Mouse (Mus musculus): ENCODE results near the gene Ldlrad3.

The Ldlrad3 gene

DNA sequence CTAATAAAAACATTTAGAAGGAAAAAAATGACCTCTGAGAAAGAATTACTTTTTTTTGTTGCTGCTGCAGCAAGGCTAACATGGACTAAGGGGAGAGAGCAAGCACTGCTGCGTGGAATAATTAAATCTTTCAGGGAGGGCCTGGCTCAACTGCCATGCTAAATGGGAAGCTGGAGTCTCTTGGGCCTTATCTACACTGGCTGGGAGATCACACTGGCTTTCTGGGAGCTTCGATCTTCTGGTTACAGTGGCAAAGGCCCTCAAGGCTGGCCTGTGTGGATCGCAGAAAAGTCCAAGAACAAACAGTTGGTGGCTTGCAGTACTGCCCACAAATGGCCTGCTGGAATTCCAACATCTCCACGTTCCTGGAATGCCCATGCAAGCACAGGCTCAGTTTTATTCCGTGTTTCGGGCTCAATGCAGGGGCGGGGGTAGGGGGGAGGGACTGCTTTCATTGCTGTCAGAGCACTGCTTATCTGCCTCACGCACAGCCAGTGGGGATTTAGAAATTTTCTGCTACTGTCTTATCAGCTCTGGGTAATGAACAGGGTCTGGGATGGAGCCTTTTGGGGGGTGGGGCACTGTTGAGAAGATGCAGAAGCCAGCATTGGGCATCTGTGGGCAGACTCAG, 180.7 kb downstream of the Ldlrad3 start:
- no peak for DNase-seq (ENCODE audit: extremely low read depth, low read depth, low spot score)

DNA sequence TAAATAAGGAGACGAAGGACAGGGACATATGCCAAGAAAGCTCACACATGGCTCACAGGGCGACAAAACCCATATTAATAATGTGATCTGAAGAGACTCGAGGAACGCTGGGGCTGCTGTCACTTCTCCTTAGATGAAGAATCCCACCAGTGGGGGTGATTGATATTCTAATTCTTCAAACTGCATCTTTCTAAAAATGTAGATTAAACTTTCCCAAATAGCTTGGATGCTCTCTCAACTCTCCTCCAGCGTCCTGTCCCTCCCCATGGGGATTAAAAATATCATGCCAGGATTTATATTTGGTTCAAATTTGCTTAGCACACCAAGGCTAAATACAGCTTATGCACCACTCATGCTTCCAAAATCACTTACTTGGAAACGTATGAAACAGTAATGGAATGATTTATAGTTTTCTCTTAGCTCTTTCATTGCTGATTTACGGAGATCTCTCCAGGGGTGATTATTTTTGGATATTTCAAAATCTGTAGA, 182.4 kb downstream of the Ldlrad3 start:
- no peak for DNase-seq (ENCODE audit: extremely low read depth, low read depth, low spot score)

DNA sequence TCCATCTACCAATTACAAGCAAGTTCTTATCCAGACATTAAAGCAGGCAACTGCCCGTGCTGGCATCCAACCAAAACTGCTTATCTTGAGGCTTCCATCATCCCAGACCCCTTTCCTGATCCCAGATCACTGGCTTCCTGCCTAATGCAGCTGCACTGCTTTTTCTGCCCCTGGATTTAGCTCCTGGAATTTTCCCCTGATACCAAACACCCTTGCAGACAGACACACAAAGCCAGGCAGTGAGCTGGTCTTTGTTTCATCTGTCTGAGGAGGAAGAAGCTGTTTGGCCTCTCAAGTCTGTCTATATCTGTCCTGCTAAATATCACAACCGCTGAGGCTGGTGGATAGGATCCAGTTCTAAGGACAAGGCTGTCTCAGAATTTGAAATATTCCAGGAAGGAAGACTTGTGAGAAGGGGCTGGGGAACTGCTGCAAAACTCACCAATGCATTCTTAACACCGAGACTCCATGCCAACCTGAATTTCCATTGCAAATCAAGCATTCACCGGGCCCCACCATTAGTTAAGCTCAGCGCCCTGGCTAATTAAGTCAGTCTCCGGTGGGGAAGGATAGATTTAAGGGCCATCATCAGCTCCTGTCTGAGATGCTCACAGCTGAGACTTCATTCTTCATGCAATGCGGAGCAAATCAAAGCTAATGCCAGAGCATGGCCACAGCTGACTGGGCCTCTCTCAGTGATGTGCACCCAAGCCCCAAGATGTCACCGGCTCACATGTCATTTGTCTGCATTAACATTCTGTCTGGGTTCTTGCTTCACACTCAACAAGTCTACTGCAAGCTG, 183.0 kb downstream of the Ldlrad3 start:
- no peak for DNase-seq (ENCODE audit: extremely low read depth, low read depth, low spot score)

DNA sequence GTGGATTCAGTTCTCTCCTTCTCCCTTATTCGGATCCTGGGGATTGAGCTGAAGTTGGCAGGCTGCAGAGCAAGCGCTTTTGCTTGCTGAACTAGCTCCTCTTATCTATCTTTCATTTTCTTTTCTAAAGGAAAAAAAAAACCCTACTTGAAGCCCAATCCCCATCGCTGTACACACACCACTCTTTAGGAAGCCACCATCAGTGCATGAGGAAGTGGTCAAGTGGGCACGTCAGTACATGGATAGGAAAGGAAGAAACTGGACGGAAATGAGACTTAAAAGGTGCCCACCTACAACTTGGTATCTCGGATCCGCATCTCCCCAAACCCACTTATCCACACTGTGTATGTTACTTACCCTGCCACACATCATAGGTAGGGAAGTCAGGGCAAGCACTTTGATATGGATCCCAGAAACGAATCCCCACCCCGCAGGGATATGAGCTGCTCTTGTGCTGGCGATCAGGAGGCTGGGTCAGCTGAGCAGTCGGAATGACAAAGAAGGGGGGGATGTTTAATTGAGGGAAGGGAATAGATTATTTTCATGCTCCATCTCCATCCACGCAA, 183.7 kb downstream of the Ldlrad3 start:
- no peak for DNase-seq (ENCODE audit: extremely low read depth, low read depth, low spot score)

- DNase-seq (ENCODE audit: extremely low read depth, low read depth, low spot score), result no peak
These were observed 184.5 kb downstream of the Ldlrad3 start for GRCm38 (mm10) chr2:102001661-102002060.

GRCm38 (mm10) chr2:101998911-101999572, 187.1 kb downstream of the Ldlrad3 start:
- DNase-seq (ENCODE audit: extremely low read depth, low read depth, low spot score), result no peak

DNA sequence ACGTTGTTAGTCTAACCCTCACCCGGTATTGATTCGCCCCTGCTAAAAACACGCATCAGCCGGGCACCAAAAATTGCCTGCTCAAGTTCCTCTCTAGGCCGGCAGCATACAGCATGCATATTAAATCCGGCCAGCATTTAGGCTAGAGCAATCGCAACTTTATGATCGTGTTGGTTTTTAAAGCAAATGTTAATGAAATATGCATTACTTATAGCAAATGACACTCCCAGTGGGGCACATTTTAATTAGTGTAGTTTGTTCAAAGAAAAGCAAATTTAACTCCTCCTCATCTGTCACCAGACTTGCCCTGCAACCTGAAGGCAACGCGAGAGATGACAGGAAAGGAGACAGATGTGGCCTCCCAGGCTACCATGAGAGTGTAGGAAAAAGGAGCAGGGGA, 189.2 kb downstream of the Ldlrad3 start:
- no peak for DNase-seq (ENCODE audit: extremely low read depth, low read depth, low spot score)

DNA sequence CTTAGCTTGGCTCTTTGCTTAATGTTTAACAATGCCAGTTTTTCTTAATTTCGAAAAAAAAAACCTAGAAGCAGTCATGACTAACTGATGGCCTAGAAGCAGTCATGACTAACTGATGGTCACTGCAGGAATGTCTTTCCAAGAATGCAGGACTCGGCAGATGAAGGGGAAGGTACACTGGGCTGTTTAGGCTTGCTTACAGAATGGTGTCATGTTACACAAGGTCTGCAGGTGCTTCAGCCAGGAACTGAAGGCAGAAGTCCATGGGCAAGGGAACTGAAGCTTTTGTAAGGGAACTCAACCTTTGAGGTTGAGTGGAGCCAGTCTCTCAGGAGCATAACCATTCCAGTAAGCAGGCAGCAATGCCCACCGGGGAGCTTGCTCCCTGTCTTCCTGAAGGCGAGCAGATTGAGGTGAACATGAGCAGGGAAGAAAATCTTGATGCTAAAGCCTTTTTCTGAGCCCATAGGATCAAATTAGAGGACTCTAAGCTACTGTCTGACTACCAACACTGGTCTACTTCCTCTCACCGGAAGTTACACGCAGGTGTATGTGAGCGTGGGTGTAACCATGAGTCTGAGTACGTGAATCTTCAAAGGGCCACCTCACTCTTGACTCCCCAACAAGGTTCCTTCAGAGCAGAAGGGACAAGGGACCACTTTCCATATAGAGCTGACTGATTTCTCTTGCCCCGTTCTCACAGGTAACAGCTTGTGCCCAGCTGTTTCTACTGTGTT, 193.4 kb downstream of the Ldlrad3 start:
- DNase-seq (ENCODE audit: extremely low read depth, low read depth, low spot score), result no peak

- DNase-seq (ENCODE audit: extremely low read depth, low read depth, low spot score), result no peak
These were observed 194.5 kb downstream of the Ldlrad3 start for GRCm38 (mm10) chr2:101991726-101992125.

DNA sequence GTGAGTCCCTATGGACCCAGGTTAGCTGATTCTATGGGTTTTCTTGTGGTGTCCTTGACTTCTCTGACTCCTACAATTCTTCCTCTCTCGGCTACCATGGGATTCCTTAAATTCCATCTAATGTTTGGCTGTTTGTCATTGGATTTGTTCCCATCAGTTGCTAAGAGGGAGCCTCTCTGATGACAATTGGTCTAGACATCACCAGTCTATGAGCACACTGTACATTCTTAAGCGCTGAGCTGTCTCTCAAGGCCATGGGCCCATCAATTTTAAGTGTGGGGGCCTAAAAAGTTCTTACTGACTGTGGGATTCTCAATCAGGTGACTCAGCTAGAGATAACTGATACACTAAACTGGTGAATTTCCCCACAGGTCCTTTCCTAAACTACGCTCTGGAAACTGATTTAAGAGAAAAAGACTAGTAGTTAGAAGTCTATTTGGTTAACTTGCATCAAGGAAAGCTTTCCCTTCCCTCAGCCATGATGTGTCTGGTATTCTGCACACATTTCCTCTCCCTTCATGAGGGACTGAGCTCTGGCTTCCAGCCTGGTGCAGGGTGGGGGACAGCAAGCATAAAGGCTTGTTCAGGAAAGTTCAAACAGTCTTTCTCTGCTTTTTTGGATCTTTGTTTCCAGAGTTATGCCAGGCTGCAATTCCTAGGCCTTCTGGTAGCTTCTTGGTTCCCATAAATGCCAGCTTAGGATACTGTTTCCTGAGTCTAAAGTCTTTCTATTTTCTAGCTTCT, 199.7 kb downstream of the Ldlrad3 start:
- no peak for DNase-seq (ENCODE audit: extremely low read depth, low read depth, low spot score)

GRCm38 (mm10) chr2:101983853-101984543, 202.2 kb downstream of the Ldlrad3 start:
- no peak for DNase-seq (ENCODE audit: extremely low read depth, low read depth, low spot score)

DNA sequence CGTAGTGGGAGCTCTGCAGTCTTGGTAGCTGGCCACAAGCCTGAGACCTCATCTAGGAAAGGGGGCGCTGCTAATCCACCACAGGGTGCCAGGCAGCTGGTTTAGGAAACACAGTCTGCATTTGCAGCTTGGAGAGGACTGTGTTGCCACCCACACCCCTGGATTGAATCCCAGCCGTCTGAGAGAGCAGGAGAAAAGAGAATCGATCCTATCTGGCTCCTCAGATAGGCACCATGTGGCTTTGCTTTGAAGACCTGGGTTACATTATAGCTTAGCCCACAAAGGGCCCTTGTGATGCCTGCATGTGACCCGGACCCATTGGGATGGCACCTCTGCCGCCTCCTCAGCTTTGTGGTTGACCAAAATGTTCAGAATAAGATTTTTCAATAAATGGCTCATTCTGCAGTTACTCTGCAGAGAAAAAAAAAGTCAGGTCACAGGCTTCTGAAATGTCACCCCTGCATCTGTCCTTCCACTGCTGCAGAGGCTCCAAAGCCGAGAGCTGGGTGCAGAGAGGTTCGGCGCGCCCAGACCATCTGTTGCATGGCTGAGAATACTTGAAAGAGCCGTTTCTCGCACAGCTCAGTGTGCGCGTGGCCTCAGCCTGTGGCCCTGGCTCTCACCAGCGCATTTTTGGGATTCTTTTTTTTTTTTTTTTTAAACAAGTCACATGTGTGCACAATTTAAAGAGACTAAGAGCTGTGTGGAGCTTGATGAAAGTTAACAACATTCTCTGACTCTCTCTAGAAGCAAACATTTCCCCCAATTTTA, 202.9 kb downstream of the Ldlrad3 start:
- DNase-seq (ENCODE audit: extremely low read depth, low read depth, low spot score), result no peak

- no peak for DNase-seq (ENCODE audit: extremely low read depth, low read depth, low spot score)
These were observed 204.2 kb downstream of the Ldlrad3 start for GRCm38 (mm10) chr2:101981964-101982498.

DNA sequence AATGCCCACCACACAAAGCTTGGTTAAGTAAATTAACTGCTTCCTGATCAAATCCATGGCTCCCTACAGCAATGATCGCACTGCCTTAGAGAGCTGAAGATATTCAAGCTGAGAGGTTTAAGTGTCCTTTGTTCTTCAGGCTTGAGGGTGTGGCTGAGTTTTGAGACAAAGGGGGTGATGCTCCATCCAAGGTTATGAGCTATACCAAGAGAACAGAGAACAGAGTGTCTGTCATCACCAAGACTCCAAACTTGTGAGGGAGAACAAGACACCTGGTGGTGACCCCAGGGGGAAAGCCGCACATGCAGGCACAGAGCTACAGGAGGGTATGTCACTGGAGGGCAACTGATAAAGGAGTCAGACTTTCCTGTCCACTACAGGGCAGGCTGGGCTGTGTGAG, 205.0 kb downstream of the Ldlrad3 start:
- DNase-seq (ENCODE audit: extremely low read depth, low read depth, low spot score), result no peak

- no peak for DNase-seq (ENCODE audit: extremely low read depth, low read depth, low spot score)
These were observed 205.7 kb downstream of the Ldlrad3 start for GRCm38 (mm10) chr2:101980456-101980947.

DNA sequence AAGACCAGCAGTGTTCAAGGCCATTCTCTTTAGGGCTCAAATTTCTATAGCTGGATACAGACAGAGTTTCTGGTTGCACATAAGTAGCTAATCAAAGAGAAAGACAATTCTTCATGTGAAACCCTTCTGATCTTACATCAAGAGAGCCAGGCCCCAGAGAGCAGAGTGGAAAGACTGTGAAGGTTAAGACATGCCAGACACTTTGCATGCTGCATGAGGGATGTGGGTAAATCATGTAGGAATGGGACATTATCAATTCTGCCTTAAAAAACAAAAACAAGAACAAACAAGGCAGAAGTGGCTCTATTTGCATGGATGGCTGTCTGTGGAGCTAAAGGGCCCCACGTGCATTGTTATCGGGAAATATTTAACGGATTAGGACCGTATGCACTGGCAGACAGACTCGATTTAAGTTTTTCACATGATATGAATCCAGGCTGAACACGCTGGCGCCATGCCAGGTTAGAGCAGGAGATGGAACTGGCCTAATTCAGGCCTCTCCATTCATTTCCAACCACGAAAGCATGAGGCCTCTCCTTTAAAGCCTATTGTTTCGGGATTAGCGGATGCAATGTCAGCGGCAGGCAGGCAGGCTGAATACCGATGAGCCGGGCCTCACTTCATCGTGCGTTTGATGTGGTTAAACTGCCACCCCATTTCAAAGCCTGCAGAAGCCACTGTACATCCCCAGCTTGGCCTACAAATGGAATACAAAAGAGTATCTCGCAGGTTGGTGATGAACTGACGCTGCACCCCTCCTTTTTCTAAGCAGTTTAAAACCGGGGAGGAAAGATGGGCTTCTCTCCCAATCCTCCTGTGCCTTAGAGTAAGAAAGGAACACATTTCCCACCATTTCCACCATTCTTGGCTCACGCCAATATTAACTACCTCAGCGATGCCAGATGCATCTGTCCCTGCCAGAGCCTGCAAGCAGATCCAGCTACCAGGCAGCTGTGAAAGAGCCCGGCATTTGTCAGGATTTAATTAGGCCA, 207.4 kb downstream of the Ldlrad3 start:
- no peak for DNase-seq (ENCODE audit: extremely low read depth, low read depth, low spot score)

- no peak for DNase-seq (ENCODE audit: extremely low read depth, low read depth, low spot score)
These were observed 209.7 kb downstream of the Ldlrad3 start for GRCm38 (mm10) chr2:101976399-101977064.

All from fat pad, adult 2 months (tissue).